Mouse (Mus musculus) left cerebral cortex, adult 8-10 months (tissue): ENCODE data around the gene Phf24. TPM values are rescaled to one million over a fixed set of nuclear protein-coding genes. Genes with fewer than 3 reads are reported as not detected.

Experiments
- DNase-seq, 2 experiments: peaks; one replicate each; pipeline ENCODE4 v3.0.0; 2022; ENCODE audit warnings: low spot score in 2 of 2
- total RNA-seq, 4 experiments: library from RNA; stranded (reverse); gene quantifications; 2 replicates each; pipeline ENCODE4 v1.2.4; 2022

The Phf24 gene
- 100 to 1,000 TPM; 321 to 373 (median 328) TPM for total RNA-seq

- DNase-seq = no peak
Observed at GRCm38 (mm10) chr4:42916617-42917401, at the start of gene Phf24. Phf24 (plus strand) TSS chr4:42916660.

- no peak for DNase-seq
Observed at GRCm38 (mm10) chr4:42867390-42867789, 49.1 kb upstream of the Phf24 start.

GRCm38 (mm10) chr4:42868193-42868592, 48.3 kb upstream of the Phf24 start:
- no peak for DNase-seq

- DNase-seq = no peak
Observed at GRCm38 (mm10) chr4:42870748-42871147, 45.7 kb upstream of the Phf24 start.

GRCm38 (mm10) chr4:42872151-42872550, 44.3 kb upstream of the Phf24 start:
- DNase-seq = no peak

GRCm38 (mm10) chr4:42872746-42873435, 43.6 kb upstream of the Phf24 start:
- no peak for DNase-seq

- no peak for DNase-seq
Observed at GRCm38 (mm10) chr4:42874134-42874533, 42.3 kb upstream of the Phf24 start, which contains the start of gene Fam205c. Fam205c (minus strand) TSS chr4:42874234.

- no peak for DNase-seq
Observed at GRCm38 (mm10) chr4:42876586-42877291, 39.7 kb upstream of the Phf24 start.

GRCm38 (mm10) chr4:42877657-42878056, 38.8 kb upstream of the Phf24 start:
- no peak for DNase-seq

GRCm38 (mm10) chr4:42879829-42880676, 36.4 kb upstream of the Phf24 start:
- no peak for DNase-seq

GRCm38 (mm10) chr4:42880677-42880948, 35.8 kb upstream of the Phf24 start:
- no peak for DNase-seq

- peak in 1 of 2 experiments; percentile 62 for DNase-seq
Observed at GRCm38 (mm10) chr4:42886926-42887325, 29.5 kb upstream of the Phf24 start.

GRCm38 (mm10) chr4:42888806-42889205, 27.7 kb upstream of the Phf24 start:
- DNase-seq = no peak

- DNase-seq = no peak
Observed at GRCm38 (mm10) chr4:42891176-42891575, 25.3 kb upstream of the Phf24 start.

GRCm38 (mm10) chr4:42895118-42895517, 21.3 kb upstream of the Phf24 start:
- no peak for DNase-seq

- no peak for DNase-seq
Observed at GRCm38 (mm10) chr4:42898914-42899313, 17.5 kb upstream of the Phf24 start.

GRCm38 (mm10) chr4:42900878-42901277, 15.6 kb upstream of the Phf24 start:
- peak in 1 of 2 experiments; percentile 77 for DNase-seq

- no peak for DNase-seq
Observed at GRCm38 (mm10) chr4:42902174-42902573, 14.3 kb upstream of the Phf24 start.

- no peak for DNase-seq
Observed at GRCm38 (mm10) chr4:42902730-42903129, 13.7 kb upstream of the Phf24 start.

GRCm38 (mm10) chr4:42903942-42904341, 12.5 kb upstream of the Phf24 start:
- no peak for DNase-seq

- no peak for DNase-seq
Observed at GRCm38 (mm10) chr4:42904523-42904922, 11.9 kb upstream of the Phf24 start.
